Mouse (Mus musculus): ENCODE measurements around the gene Nipsnap2.

- no peak for TF ChIP-seq CTCF (IDR thresholded peaks at IDR 0.05; ENCODE audit: borderline replicate concordance, extremely low read depth, insufficient read depth, insufficient read length)
- TF ChIP-seq POLR2A (IDR thresholded peaks at IDR 0.05; ENCODE audit: borderline replicate concordance, extremely low read depth, insufficient read depth, insufficient read length, poor library complexity, severe bottlenecking), result no peak
These were observed 35.1 kb downstream of the Nipsnap2 start for GRCm38 (mm10) chr5:129759929-129760480.
